Mouse (Mus musculus): ENCODE measurements around the gene Robo2. TPM values are rescaled to one million over a fixed set of nuclear protein-coding genes. Genes with fewer than 3 reads are reported as not detected.

Gene Robo2
- total and polyA plus RNA-seq, 3 experiments = not detected

- TF ChIP-seq MYC (IDR thresholded peaks at IDR 0.05; ENCODE audit: low read depth, low read length) = no peak
- TF ChIP-seq MAZ (IDR thresholded peaks at IDR 0.05; ENCODE audit: low read depth, low read length) = no peak
- TF ChIP-seq ETS1 (IDR thresholded peaks at IDR 0.05; ENCODE audit: low read depth, low read length) = no peak
- TF ChIP-seq POLR2AphosphoS2 (IDR thresholded peaks at IDR 0.05; ENCODE audit: low read length) = no peak
- TF ChIP-seq CHD1 (IDR thresholded peaks at IDR 0.05; ENCODE audit: low read depth, low read length) = no peak
- TF ChIP-seq KAT2A (conservative IDR thresholded peaks at IDR 0.05; ENCODE audit: low read depth, low read length) = no peak
- no peak for TF ChIP-seq BHLHE40 (IDR thresholded peaks at IDR 0.05; ENCODE audit: borderline replicate concordance, low read depth, low read length)
- TF ChIP-seq MEF2A (IDR thresholded peaks at IDR 0.05; ENCODE audit: extremely low read depth, insufficient replicate concordance, low read depth, low read length, poor library complexity, severe bottlenecking) = no peak
- TF ChIP-seq ELF1 (IDR thresholded peaks at IDR 0.05; ENCODE audit: low read depth, low read length) = no peak
- no peak for TF ChIP-seq ZC3H11A (IDR thresholded peaks at IDR 0.05; ENCODE audit: low read depth, low read length)
- TF ChIP-seq TCF12 (IDR thresholded peaks at IDR 0.05; ENCODE audit: low read depth, low read length) = no peak
- no peak for TF ChIP-seq MYB (IDR thresholded peaks at IDR 0.05; ENCODE audit: low read depth, low read length)
- TF ChIP-seq POLR2AphosphoS5 (IDR thresholded peaks at IDR 0.05; ENCODE audit: borderline replicate concordance, low read depth, low read length) = no peak
- TF ChIP-seq POLR2A (IDR thresholded peaks at IDR 0.05; ENCODE audit: control insufficient read depth in 1 of 2, insufficient read depth in 1 of 2, low read depth in 1 of 2, low read length in 2 of 2, poor library complexity in 1 of 2) = no peak
- Histone ChIP-seq H3K9me3 (replicated peaks; ENCODE audit: insufficient read depth, low read length) (no peaks in the 10 kb centered on the region), H3K79me2 (ENCODE audit: control insufficient read depth, insufficient read depth, low read length, poor library complexity) (no peaks in the 10 kb centered on the region), H3K27ac (ENCODE audit: control insufficient read depth, low read depth, low read length) (no peak overlapping the region), H3K36me3 (ENCODE audit: control insufficient read depth in 1 of 2, insufficient read depth in 2 of 2, low read length in 2 of 2) (no peaks in the 10 kb centered on the region), H3K4me1 (ENCODE audit: control insufficient read depth in 1 of 2, insufficient read depth in 2 of 2, low read length in 2 of 2) (no peaks in the 10 kb centered on the region), H3K27me3 (ENCODE audit: control insufficient read depth in 1 of 2, insufficient read depth in 2 of 2, low read length in 2 of 2) (no peaks in the 10 kb centered on the region), H3K4me3 (ENCODE audit: control insufficient read depth in 1 of 2, insufficient read depth in 1 of 2, low read depth in 2 of 2, low read length in 2 of 2) (no peak overlapping the region), H3K9ac (ENCODE audit: control insufficient read depth, low read depth, low read length, poor library complexity, severe bottlenecking) (no peak overlapping the region)
- no peak for DNase-seq (ENCODE audit: low read depth, low spot score)
Measured at GRCm38 (mm10) chr16:74408566-74408965, 3.1 kb downstream of the Robo2 start.

- H3K4me3 ChIP-seq (ENCODE audit: control insufficient read depth in 1 of 2, insufficient read depth in 1 of 2, low read depth in 2 of 2, low read length in 2 of 2) = no peak overlapping the region
- H3K4me1 ChIP-seq (ENCODE audit: control insufficient read depth in 1 of 2, insufficient read depth in 2 of 2, low read length in 2 of 2) = no peaks in the 10 kb centered on the region
- no peaks in the 10 kb centered on the region for H3K36me3 ChIP-seq (ENCODE audit: control insufficient read depth in 1 of 2, insufficient read depth in 2 of 2, low read length in 2 of 2)
- TF ChIP-seq MYC (IDR thresholded peaks at IDR 0.05; ENCODE audit: low read depth, low read length) = no peak
- no peak for TF ChIP-seq MXI1 (IDR thresholded peaks at IDR 0.05; ENCODE audit: low read depth, low read length)
- TF ChIP-seq ZKSCAN1 (IDR thresholded peaks at IDR 0.05; ENCODE audit: low read depth, low read length) = no peak
- no peak for TF ChIP-seq USF2 (IDR thresholded peaks at IDR 0.05; ENCODE audit: borderline replicate concordance in 1 of 2, insufficient read depth in 1 of 2, low read depth in 1 of 2, low read length in 2 of 2)
- no peak for TF ChIP-seq CHD2 (IDR thresholded peaks at IDR 0.05; ENCODE audit: low read length)
- no peak for TF ChIP-seq GABPA (IDR thresholded peaks at IDR 0.05; ENCODE audit: low read depth, low read length)
- no peak for TF ChIP-seq ZC3H11A (IDR thresholded peaks at IDR 0.05; ENCODE audit: low read depth, low read length)
- no peak for TF ChIP-seq EP300 (IDR thresholded peaks at IDR 0.05; ENCODE audit: low read depth in 1 of 2, low read length in 2 of 2)
- no peak for TF ChIP-seq ELF1 (IDR thresholded peaks at IDR 0.05; ENCODE audit: low read depth, low read length)
- TF ChIP-seq TBP (IDR thresholded peaks at IDR 0.05; ENCODE audit: low read depth, low read length) = no peak
- TF ChIP-seq BHLHE40 (IDR thresholded peaks at IDR 0.05; ENCODE audit: borderline replicate concordance, low read depth, low read length) = no peak
- H3K79me2 ChIP-seq (ENCODE audit: control insufficient read depth, insufficient read depth, low read length, poor library complexity) = no peaks in the 10 kb centered on the region
- DNase-seq (ENCODE audit: low read depth, low spot score) = no peak
- H3K27ac ChIP-seq (ENCODE audit: control insufficient read depth, low read depth, low read length) = no peak overlapping the region
- H3K9ac ChIP-seq (ENCODE audit: control insufficient read depth, low read depth, low read length, poor library complexity, severe bottlenecking) = no peak overlapping the region
- H3K9me3 ChIP-seq (replicated peaks; ENCODE audit: insufficient read depth, low read length) = no peaks in the 10 kb centered on the region
- no peaks in the 10 kb centered on the region for H3K27me3 ChIP-seq (ENCODE audit: control insufficient read depth in 1 of 2, insufficient read depth in 2 of 2, low read length in 2 of 2)
Measured at GRCm38 (mm10) chr16:74397291-74397690, 14.3 kb downstream of the Robo2 start.

Data from MEL (cell line).